Mouse (Mus musculus): ENCODE results near the gene Ltv1. TPM values are rescaled to one million over a fixed set of nuclear protein-coding genes. Genes with fewer than 3 reads are reported as not detected.

Ltv1 gene
- polyA plus RNA-seq, 1 experiment from 2014 or later: 21.5 TPM

Other genes starting within 250 kb of the Ltv1 start
- 9.3 and 10.8 TPM in 2 replicates for gene Stx11, start 228.9 kb downstream of the Ltv1 start, polyA plus RNA-seq (2015; fragmentation: Nextera tagmentation; extraction: Ambion mirVana)
- 14.5 and 15.7 TPM in 2 replicates for gene Sf3b5, start 187.8 kb downstream of the Ltv1 start, polyA plus RNA-seq (2015; fragmentation: Nextera tagmentation; extraction: Ambion mirVana)
- gene Plagl1, start 132.7 kb downstream of the Ltv1 start, polyA plus RNA-seq (2015; fragmentation: Nextera tagmentation; extraction: Ambion mirVana): 20.5 and 24.6 TPM in 2 replicates
- gene Zc2hc1b, start 15.1 kb downstream of the Ltv1 start, polyA plus RNA-seq (2015; fragmentation: Nextera tagmentation; extraction: Ambion mirVana): not detected in 2 replicates

Measured in liver, embryonic 16.5 days (tissue).